Mouse (Mus musculus) lung, postnatal 14 days (tissue): ENCODE data around the gene Cfap97.

Source experiments
- DNase-seq: peaks from one replicate; pipeline ENCODE4 v3.0.0; 2021

Gene Cfap97

GRCm38 (mm10) chr8:46232798-46233197 lies 81.2 kb downstream of the Cfap97 start:
- no peak for DNase-seq

GRCm38 (mm10) chr8:46234736-46235135 lies 83.2 kb downstream of the Cfap97 start:
- DNase-seq = no peak

GRCm38 (mm10) chr8:46236441-46237223 lies 85.1 kb downstream of the Cfap97 start:
- DNase-seq = no peak

- DNase-seq = peak; percentile 87
These were observed 90.2 kb downstream of the Cfap97 start for GRCm38 (mm10) chr8:46241568-46242374.

- no peak for DNase-seq
These were observed 91.4 kb downstream of the Cfap97 start for GRCm38 (mm10) chr8:46242946-46243345.
